Mouse (Mus musculus) stomach, embryonic 15.5 days (tissue): ENCODE data around the gene Psmd1. TPM values are rescaled to one million over a fixed set of nuclear protein-coding genes. Genes with fewer than 3 reads are reported as not detected.

Experiments
- ATAC-seq: fragments of 200-750 bp; cut with Nextera tagmentation; 2 replicates; pipeline ENCODE4 v1.8.0; 2017; ENCODE audit warnings: low read depth, moderate number of reproducible peaks, moderate TSS enrichment; ENCODE audit not compliant: insufficient read depth, low FRiP score
- H3K27ac ChIP-seq: fragments of 300-500 bp; sonication (generic); 2 replicates; pipeline ENCODE4 v1.5.1; 2015; ENCODE audit warnings: mild to moderate bottlenecking, inconsistent platforms
- H3K27me3 ChIP-seq: fragments of 300-500 bp; sonication (generic); replicated peaks from 2 replicates; pipeline ENCODE4 v1.6.1; 2015; ENCODE audit warnings: inconsistent platforms
- H3K36me3 ChIP-seq: fragments of 300-500 bp; sonication (generic); 2 replicates; pipeline ENCODE4 v1.6.1; 2015; ENCODE audit warnings: inconsistent platforms
- H3K4me1 ChIP-seq: fragments of 300-500 bp; sonication (generic); 2 replicates; pipeline ENCODE4 v1.6.1; 2015; ENCODE audit warnings: inconsistent platforms
- H3K4me2 ChIP-seq: fragments of 300-500 bp; sonication (generic); 2 replicates; pipeline ENCODE4 v1.6.1; 2015; ENCODE audit warnings: mild to moderate bottlenecking, inconsistent platforms
- H3K4me3 ChIP-seq: fragments of 300-500 bp; sonication (generic); replicated peaks from 2 replicates; pipeline ENCODE4 v1.5.1; 2015; ENCODE audit warnings: inconsistent platforms
- H3K9ac ChIP-seq: fragments of 300-500 bp; sonication (generic); 2 replicates; pipeline ENCODE4 v1.6.1; 2015; ENCODE audit warnings: inconsistent platforms
- H3K9me3 ChIP-seq: fragments of 300-500 bp; sonication (generic); 2 replicates; pipeline ENCODE4 v1.6.1; 2016; ENCODE audit warnings: inconsistent platforms
- WGBS: fragments of 180-500 bp; shearing (Covaris S2); methylation state at CpG from one replicate; pipeline ENCODE4 v1.1.7; 2015; 5-methylcytosine and 5-hydroxymethylcytosine counted together
- polyA plus RNA-seq: library from polyadenylated mRNA; unstranded; fragments of >200 nt; fragmentation: Nextera tagmentation; extraction: Ambion mirVana; gene quantifications from 2 replicates; pipeline ENCODE4 v1.2.1, GENCODE M21; 2015

Psmd1 gene
- polyA plus RNA-seq, 1 experiment from 2014 or later: 147 TPM

DNA sequence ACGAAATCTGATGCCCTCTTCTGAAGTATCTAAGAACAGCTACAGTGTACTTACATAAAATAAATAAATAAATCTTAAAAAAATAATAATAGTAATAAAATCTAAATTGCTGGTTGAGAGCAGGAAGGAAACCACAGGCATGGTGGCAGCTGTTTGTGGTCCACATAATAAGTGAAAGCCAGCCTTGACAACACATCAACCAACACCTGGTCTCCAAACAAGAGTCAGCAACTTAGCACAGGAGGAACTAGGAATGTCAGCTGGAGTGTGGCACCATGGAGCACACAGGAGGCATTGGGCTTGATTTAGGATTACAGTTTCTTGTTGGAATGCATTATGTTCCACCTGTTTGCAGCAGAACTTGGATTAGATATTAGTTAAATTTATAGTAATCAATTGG lies 40.9 kb downstream of the Psmd1 start:
- H3K9ac ChIP-seq: no peak overlapping the region
- 88% methylated on average over 1 of the region's 1 CpGs for WGBS
- no peak for ATAC-seq
- no peaks in the 10 kb centered on the region for H3K4me1 ChIP-seq
- no peaks in the 10 kb centered on the region for H3K27me3 ChIP-seq
- no peak overlapping the region for H3K4me2 ChIP-seq
- no peaks in the 10 kb centered on the region for H3K9me3 ChIP-seq
- no peak overlapping the region for H3K27ac ChIP-seq
- no peak overlapping the region for H3K4me3 ChIP-seq
- 0 out of 2 replicates have a peak, but pooled peaks cover 3% of the 10 kb centered on the region for H3K36me3 ChIP-seq

- H3K36me3 ChIP-seq: 0 out of 2 replicates have a peak, but pooled peaks cover 3% of the 10 kb centered on the region
- WGBS: 35% methylated on average over 6 of the region's 6 CpGs
- H3K9ac ChIP-seq: no peak within 1 kb of the TSS
- no peak within 1 kb of the TSS for H3K4me3 ChIP-seq
- ATAC-seq: peak; percentile 31; the same call in 1 of the 2 replicates
- H3K27me3 ChIP-seq: no peaks in the 10 kb centered on the region
- no peak within 1 kb of the TSS for H3K4me2 ChIP-seq
- no peak within 1 kb of the TSS for H3K27ac ChIP-seq
- 0 out of 2 replicates have a peak, but pooled peaks cover 6% of the 10 kb centered on the region for H3K4me1 ChIP-seq
- no peaks in the 10 kb centered on the region for H3K9me3 ChIP-seq
Observed at GRCm38 (mm10) chr1:86111779-86112178, 47.6 kb downstream of the Psmd1 start, which contains the start of gene Htr2b. Gene Htr2b (minus strand): TSS chr1:86111970.

DNA sequence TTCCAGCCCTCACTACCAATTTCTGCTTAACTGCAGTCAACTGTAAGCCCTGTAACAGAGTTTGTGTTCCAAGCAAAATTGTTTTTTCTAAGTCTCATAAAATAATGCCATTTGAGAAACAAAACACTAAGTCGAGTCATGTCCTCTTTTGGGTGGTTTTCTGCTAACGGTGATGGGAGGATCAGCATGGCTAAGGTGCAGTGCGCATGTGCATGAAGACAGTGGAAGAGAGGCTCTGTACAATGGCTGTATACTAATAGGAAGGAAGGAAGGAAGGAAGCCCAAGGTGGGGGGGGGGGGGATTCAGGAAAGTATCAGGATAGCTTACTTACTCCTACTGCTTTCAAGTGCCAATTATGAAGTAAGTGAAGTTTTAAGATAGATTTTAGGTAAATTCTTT lies 50.0 kb downstream of the Psmd1 start:
- H3K27me3 ChIP-seq: no peaks in the 10 kb centered on the region
- 82% methylated on average over 3 of the region's 3 CpGs for WGBS
- no peak overlapping the region for H3K4me3 ChIP-seq
- no peaks in the 10 kb centered on the region for H3K9me3 ChIP-seq
- H3K4me2 ChIP-seq: no peak overlapping the region
- H3K36me3 ChIP-seq: peaks cover 7% of the 10 kb centered on the region
- H3K9ac ChIP-seq: no peak overlapping the region
- no peak for ATAC-seq
- H3K27ac ChIP-seq: no peak overlapping the region
- 0 out of 2 replicates have a peak, but pooled peaks cover 6% of the 10 kb centered on the region for H3K4me1 ChIP-seq

DNA sequence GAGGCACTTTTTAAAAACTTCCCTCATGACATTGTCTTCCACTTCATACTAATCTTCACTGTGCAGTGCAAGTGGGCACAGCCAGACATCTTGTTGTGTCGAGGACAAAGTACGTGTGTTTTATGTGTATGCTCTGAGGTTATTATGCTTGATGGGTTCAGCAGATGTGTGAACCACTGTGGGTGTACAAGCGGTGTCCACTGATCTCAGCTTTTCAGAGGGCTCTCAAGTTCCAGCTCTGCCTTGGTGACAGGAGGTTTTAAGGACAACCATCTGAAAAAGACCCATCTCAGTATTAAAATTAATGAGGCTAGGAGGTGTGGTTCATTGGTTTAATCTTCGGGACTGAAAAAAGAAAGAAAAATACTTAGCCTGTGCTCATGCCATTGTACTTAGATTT lies 55.4 kb downstream of the Psmd1 start:
- Histone ChIP-seq H3K27me3 (no peaks in the 10 kb centered on the region), H3K36me3 (peaks cover 11% of the 10 kb centered on the region), H3K9me3 (no peaks in the 10 kb centered on the region), H3K4me3 (no peak overlapping the region), H3K4me1 (no peaks in the 10 kb centered on the region), H3K4me2 (no peak overlapping the region), H3K9ac (no peak overlapping the region), H3K27ac (no peak overlapping the region)
- 86% methylated on average over 4 of the region's 4 CpGs for WGBS
- no peak for ATAC-seq

DNA sequence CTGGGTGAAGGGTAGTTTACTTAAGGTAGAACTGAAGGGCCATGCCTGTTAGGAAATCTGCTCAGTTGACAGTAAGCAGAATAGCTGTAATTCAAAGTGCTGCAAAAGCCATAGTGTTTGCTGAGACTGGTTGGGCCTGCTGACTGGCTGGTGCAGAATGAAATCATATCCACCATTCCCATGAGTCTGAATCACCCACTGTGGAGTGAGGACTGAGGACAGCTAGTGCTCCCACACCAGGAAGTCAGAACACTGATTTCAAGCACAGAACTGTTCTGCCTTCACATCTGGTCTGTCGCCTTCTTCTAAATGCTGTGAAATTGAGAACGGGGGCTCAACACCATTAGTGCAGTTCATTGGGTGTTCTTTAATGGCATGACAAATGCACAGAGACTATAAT lies 61.8 kb downstream of the Psmd1 start:
- Histone ChIP-seq H3K27me3 (no peaks in the 10 kb centered on the region), H3K4me3 (no peak overlapping the region), H3K4me1 (no peaks in the 10 kb centered on the region), H3K36me3 (peaks cover 8% of the 10 kb centered on the region; the same call in 1 of the 2 replicates), H3K27ac (no peak overlapping the region), H3K9ac (no peak overlapping the region), H3K9me3 (no peaks in the 10 kb centered on the region), H3K4me2 (no peak overlapping the region)
- no peak for ATAC-seq
- WGBS: 91% methylated on average over 2 of the region's 2 CpGs

DNA sequence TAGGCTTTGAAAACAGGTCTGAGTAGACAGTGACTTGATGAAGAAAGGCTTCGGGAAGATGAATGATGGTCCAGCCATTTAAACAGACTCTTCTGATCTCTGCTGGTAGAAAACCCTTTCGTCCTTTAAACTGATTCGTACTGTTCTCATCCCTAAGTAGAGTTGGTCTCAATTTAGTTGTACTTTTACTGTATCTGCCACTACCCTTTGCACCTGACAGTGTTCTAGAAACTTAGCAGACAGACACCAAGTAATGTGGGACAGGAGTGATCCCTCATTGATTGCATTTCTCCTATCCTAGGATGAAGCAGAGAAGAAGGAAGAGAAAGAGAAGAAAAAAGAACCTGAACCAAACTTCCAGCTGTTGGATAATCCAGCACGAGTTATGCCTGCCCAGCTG lies 69.2 kb downstream of the Psmd1 start, which contains the start of gene Gm21972:
TSS of gene Gm21972 (plus strand) at position 301 of the 400 bp plus-strand sequence.
- no peak within 1 kb of the TSS for H3K4me3 ChIP-seq
- H3K27me3 ChIP-seq: no peaks in the 10 kb centered on the region
- H3K9me3 ChIP-seq: no peaks in the 10 kb centered on the region
- H3K4me2 ChIP-seq: no peak within 1 kb of the TSS
- no peak for ATAC-seq
- peaks cover 18% of the 10 kb centered on the region for H3K36me3 ChIP-seq
- H3K4me1 ChIP-seq: no peaks in the 10 kb centered on the region
- WGBS: 96% methylated on average over 4 of the region's 4 CpGs
- H3K9ac ChIP-seq: no peak within 1 kb of the TSS
- no peak within 1 kb of the TSS for H3K27ac ChIP-seq

- H3K4me1 ChIP-seq: no peaks in the 10 kb centered on the region
- no peak overlapping the region for H3K27ac ChIP-seq
- ATAC-seq: no peak
- H3K36me3 ChIP-seq: peaks cover 18% of the 10 kb centered on the region
- H3K27me3 ChIP-seq: no peaks in the 10 kb centered on the region
- 90% methylated on average over 6 of the region's 6 CpGs for WGBS
- H3K9me3 ChIP-seq: no peaks in the 10 kb centered on the region
- H3K4me3 ChIP-seq: no peak overlapping the region
- H3K4me2 ChIP-seq: no peak overlapping the region
- no peak overlapping the region for H3K9ac ChIP-seq
Observed at GRCm38 (mm10) chr1:86135315-86135714, 71.1 kb downstream of the Psmd1 start.

DNA sequence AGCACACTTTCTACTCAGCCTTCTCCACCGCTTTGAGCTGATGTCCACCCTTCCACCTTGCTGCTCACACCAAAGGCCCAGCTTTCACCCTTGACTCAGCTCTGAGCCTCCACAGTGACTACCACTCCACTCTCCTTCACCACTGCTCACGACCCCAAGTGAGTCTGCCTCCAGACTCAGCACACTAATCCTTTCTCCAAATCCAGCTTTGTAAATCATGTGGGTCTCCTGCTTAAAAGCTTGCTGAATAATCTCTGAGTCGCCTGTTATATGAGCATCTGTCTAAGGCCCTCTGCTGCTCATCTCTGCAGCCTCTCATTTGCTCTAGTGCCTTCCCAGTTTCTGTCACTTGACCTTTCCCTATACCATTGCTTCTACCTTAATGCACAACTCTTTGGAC lies 76.9 kb downstream of the Psmd1 start:
- no peaks in the 10 kb centered on the region for H3K9me3 ChIP-seq
- H3K9ac ChIP-seq: no peak overlapping the region
- H3K4me1 ChIP-seq: no peaks in the 10 kb centered on the region
- H3K36me3 ChIP-seq: peaks cover 14% of the 10 kb centered on the region; the same call in 1 of the 2 replicates
- H3K4me2 ChIP-seq: no peak overlapping the region
- no peak overlapping the region for H3K4me3 ChIP-seq
- no peaks in the 10 kb centered on the region for H3K27me3 ChIP-seq
- 83% methylated on average over 3 of the region's 3 CpGs for WGBS
- no peak for ATAC-seq
- no peak overlapping the region for H3K27ac ChIP-seq

- Histone ChIP-seq H3K9ac (no peak overlapping the region), H3K4me2 (no peak overlapping the region), H3K36me3 (no peaks in the 10 kb centered on the region), H3K9me3 (no peaks in the 10 kb centered on the region), H3K4me3 (no peak overlapping the region), H3K27me3 (no peaks in the 10 kb centered on the region), H3K4me1 (no peaks in the 10 kb centered on the region), H3K27ac (no peak overlapping the region)
- WGBS: 83% methylated on average over 4 of the region's 4 CpGs
- no peak for ATAC-seq
Observed at GRCm38 (mm10) chr1:86143165-86143564, 79.0 kb downstream of the Psmd1 start.

GRCm38 (mm10) chr1:86144001-86144944 lies 80.1 kb downstream of the Psmd1 start:
- no peaks in the 10 kb centered on the region for H3K36me3 ChIP-seq
- no peak overlapping the region for H3K9ac ChIP-seq
- whole genome bisulfite sequencing: 80% methylated on average over 21 of the region's 21 CpGs
- no peak for ATAC-seq
- H3K27me3 ChIP-seq: no peaks in the 10 kb centered on the region
- no peak overlapping the region for H3K4me2 ChIP-seq
- no peaks in the 10 kb centered on the region for H3K9me3 ChIP-seq
- H3K4me3 ChIP-seq: no peak overlapping the region
- H3K4me1 ChIP-seq: no peaks in the 10 kb centered on the region
- no peak overlapping the region for H3K27ac ChIP-seq

GRCm38 (mm10) chr1:86146293-86146692 lies 82.1 kb downstream of the Psmd1 start:
- Histone ChIP-seq H3K36me3 (no peaks in the 10 kb centered on the region), H3K4me3 (no peak overlapping the region), H3K4me1 (no peaks in the 10 kb centered on the region), H3K4me2 (no peak overlapping the region), H3K27me3 (no peaks in the 10 kb centered on the region), H3K9ac (no peak overlapping the region), H3K9me3 (no peaks in the 10 kb centered on the region), H3K27ac (no peak overlapping the region)
- no peak for ATAC-seq
- WGBS: 70% methylated on average over 5 of the region's 5 CpGs

DNA sequence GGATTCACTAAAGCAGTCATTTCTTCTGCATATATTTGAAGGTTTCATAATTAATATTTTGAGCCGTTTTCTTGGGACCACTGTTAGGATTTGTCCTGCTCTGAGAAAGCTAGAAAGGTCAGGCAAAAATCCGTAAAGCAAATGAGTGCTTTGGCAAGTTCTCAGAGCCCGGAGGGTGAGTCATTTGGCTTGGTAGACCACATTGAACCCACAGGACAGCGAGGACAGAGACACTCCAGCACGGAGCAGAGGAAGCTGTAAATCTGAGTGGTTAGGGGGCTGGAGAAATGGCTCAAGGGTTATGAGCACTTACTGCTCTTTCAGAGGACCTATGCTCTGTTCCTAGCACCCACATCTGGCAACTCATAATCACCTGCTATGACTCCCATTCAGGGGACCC lies 83.4 kb downstream of the Psmd1 start:
- Histone ChIP-seq H3K4me1 (no peaks in the 10 kb centered on the region), H3K27ac (no peak overlapping the region), H3K9ac (no peak overlapping the region), H3K4me2 (no peak overlapping the region), H3K27me3 (no peaks in the 10 kb centered on the region), H3K4me3 (no peak overlapping the region), H3K9me3 (no peaks in the 10 kb centered on the region), H3K36me3 (no peaks in the 10 kb centered on the region)
- 57% methylated on average over 5 of the region's 5 CpGs for WGBS
- no peak for ATAC-seq
